ENCODE assay signal across 7 mouse cellular contexts in the genomic region with DNA sequence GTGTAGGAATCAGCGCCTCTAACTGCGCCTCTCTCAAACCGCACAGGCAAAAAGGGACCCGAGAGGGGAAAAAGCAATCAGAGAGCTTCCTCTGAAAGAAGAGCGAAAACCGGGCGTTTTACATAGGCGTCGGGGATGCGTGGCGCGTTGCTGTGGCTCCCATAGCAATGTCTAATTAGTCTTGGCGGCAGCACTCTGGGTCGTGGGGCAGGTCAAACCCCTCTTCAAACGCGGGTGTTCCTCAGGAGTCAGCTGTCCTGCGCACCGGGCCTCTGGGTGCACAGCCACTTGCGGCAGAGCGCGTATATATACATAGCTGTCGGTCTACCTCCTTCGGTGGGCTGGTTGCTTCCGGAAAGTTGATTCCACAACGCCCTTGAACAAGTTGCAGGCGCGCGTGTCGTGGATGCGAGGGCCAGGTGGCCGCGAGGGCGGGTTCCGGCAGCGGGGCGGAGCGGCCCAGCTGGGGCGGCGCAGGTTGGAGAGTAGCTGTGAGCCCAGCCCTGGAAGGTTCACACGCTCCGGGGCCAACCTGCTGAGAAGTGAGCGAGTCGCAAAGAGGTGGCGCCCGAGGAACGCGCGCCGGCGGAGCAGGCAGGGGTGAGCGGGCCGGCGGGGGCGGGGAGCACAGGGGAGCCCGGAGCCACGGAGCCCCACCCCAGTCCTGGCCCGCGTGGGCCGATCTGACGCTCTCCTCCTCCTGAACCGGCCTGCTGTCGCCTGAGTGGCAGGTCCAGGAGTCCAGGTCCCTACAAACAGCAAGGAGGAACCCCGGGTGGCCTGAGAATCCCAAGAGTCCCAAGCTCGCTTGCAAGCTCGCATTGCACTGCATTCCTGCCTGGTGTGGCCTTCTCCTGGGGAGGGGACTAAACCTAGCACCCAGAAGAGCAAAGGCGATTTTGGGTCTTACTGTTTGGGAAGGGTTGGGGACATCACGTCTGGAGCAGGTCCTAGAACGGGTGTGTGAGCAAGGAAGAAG. TPM values are rescaled to one million over a fixed set of nuclear protein-coding genes. Genes with fewer than 3 reads are reported as not detected.
A peak's percentile ranks its signal among the peaks of the same experiment; 100 is the strongest.
DNase-seq lines count a peak whose midpoint lies in the region; ATAC-seq and TF ChIP-seq lines count a peak whose summit lies in the region.

A gene (minus strand): TSS at position 597 of the 979 bp plus-strand sequence.

- H3K9ac ChIP-seq in heart, embryonic 12.5 days, result peak within 1 kb of the TSS; percentile 53
- peak within 1 kb of the TSS; percentile 6; the same call in 1 of the 2 replicates for H3K9ac ChIP-seq in kidney, embryonic 15.5 days
- H3K9ac ChIP-seq in liver, embryonic 13.5 days, result no peak within 1 kb of the TSS
- peak within 1 kb of the TSS; percentile 26; the same call in 1 of the 2 replicates for H3K9ac ChIP-seq in neural tube, embryonic 11.5 days (ENCODE audit: low read length)

- peak; percentile 68 for DNase-seq in brain, embryonic 14.5 days (ENCODE audit: low read depth)
- no peak for DNase-seq in liver, embryonic 13.5 days
- peak; percentile 66 for DNase-seq in neural tube, embryonic 11.5 days (ENCODE audit: low spot score)
- peak; percentile 10 for DNase-seq in thymus, postnatal 0 days (ENCODE audit: low spot score)

- H3K36me3 ChIP-seq in heart, embryonic 12.5 days, result no peaks in the 10 kb centered on the region
- H3K36me3 ChIP-seq in kidney, embryonic 15.5 days, result no peaks in the 10 kb centered on the region
- H3K36me3 ChIP-seq in liver, embryonic 13.5 days, result no peaks in the 10 kb centered on the region
- H3K36me3 ChIP-seq in neural tube, embryonic 11.5 days (ENCODE audit: control insufficient read depth, insufficient read depth, low read length), result no peaks in the 10 kb centered on the region

- H3K4me3 ChIP-seq in embryonic fibroblast, embryonic 13.5 days (ENCODE audit: insufficient read depth, low read length), result peak within 1 kb of the TSS; percentile 44
- peak within 1 kb of the TSS; percentile 58 for H3K4me3 ChIP-seq in heart, embryonic 12.5 days
- peak within 1 kb of the TSS; percentile 49 for H3K4me3 ChIP-seq in kidney, embryonic 15.5 days (replicated peaks)
- H3K4me3 ChIP-seq in liver, embryonic 13.5 days (replicated peaks), result peak within 1 kb of the TSS; percentile 40
- peak within 1 kb of the TSS; percentile 48 for H3K4me3 ChIP-seq in neural tube, embryonic 11.5 days (ENCODE audit: low read depth, low read length)

- no peak for TF ChIP-seq CTCF in brain, embryonic 14.5 days (IDR thresholded peaks at IDR 0.05; ENCODE audit: borderline replicate concordance, extremely low read depth, insufficient read depth, insufficient read length)
- no peak for TF ChIP-seq CTCF in embryonic fibroblast, embryonic 13.5 days (IDR thresholded peaks at IDR 0.05; ENCODE audit: borderline replicate concordance, insufficient read depth, low read length)

- H3K27ac ChIP-seq in embryonic fibroblast, embryonic 13.5 days (ENCODE audit: insufficient read depth, low read length), result no peak within 1 kb of the TSS
- no peak within 1 kb of the TSS for H3K27ac ChIP-seq in heart, embryonic 12.5 days (ENCODE audit: poor library complexity, severe bottlenecking)
- H3K27ac ChIP-seq in kidney, embryonic 15.5 days, result no peak within 1 kb of the TSS
- no peak within 1 kb of the TSS for H3K27ac ChIP-seq in liver, embryonic 13.5 days
- H3K27ac ChIP-seq in neural tube, embryonic 11.5 days (ENCODE audit: low read depth, low read length), result no peak within 1 kb of the TSS

- no peak for TF ChIP-seq POLR2A in brain, embryonic 14.5 days (IDR thresholded peaks at IDR 0.05; ENCODE audit: borderline replicate concordance, extremely low read depth, insufficient read depth, insufficient read length, poor library complexity, severe bottlenecking)
- TF ChIP-seq POLR2A in embryonic fibroblast, embryonic 13.5 days (IDR thresholded peaks at IDR 0.05; ENCODE audit: low read depth, low read length), result no peak

- ATAC-seq in heart, embryonic 12.5 days (ENCODE audit: insufficient number of reproducible peaks, low FRiP score), result peak; percentile 79
- ATAC-seq in kidney, embryonic 15.5 days (replicated peaks; ENCODE audit: low FRiP score), result peak; percentile 90
- ATAC-seq in liver, embryonic 13.5 days (ENCODE audit: low read depth), result 0 out of 2 replicates have a peak, but pooled peaks have one; percentile 31
- peak; percentile 82 for ATAC-seq in neural tube, embryonic 11.5 days (ENCODE audit: insufficient read depth, low FRiP score, low TSS enrichment)

- peak within 1 kb of the TSS; percentile 97 for H3K4me2 ChIP-seq in heart, embryonic 12.5 days
- peak within 1 kb of the TSS; percentile 90 for H3K4me2 ChIP-seq in kidney, embryonic 15.5 days
- peak within 1 kb of the TSS; percentile 55 for H3K4me2 ChIP-seq in liver, embryonic 13.5 days
- peak within 1 kb of the TSS; percentile 88 for H3K4me2 ChIP-seq in neural tube, embryonic 11.5 days (ENCODE audit: low read depth)

- peaks cover 68% of the 10 kb centered on the region for H3K27me3 ChIP-seq in heart, embryonic 12.5 days (replicated peaks)
- peaks cover 80% of the 10 kb centered on the region for H3K27me3 ChIP-seq in kidney, embryonic 15.5 days
- H3K27me3 ChIP-seq in liver, embryonic 13.5 days, result peaks cover 73% of the 10 kb centered on the region
- H3K27me3 ChIP-seq in neural tube, embryonic 11.5 days (ENCODE audit: control insufficient read depth, insufficient read depth, low read length), result peaks cover 37% of the 10 kb centered on the region

- H3K9me3 ChIP-seq in heart, embryonic 12.5 days (replicated peaks), result no peaks in the 10 kb centered on the region
- H3K9me3 ChIP-seq in kidney, embryonic 15.5 days (replicated peaks), result no peaks in the 10 kb centered on the region
- H3K9me3 ChIP-seq in liver, embryonic 13.5 days (replicated peaks), result no peaks in the 10 kb centered on the region
- no peaks in the 10 kb centered on the region for H3K9me3 ChIP-seq in neural tube, embryonic 11.5 days (ENCODE audit: control insufficient read depth, low read length)

- H3K4me1 ChIP-seq in embryonic fibroblast, embryonic 13.5 days (ENCODE audit: control insufficient read depth, insufficient read depth, low read length), result 0 out of 2 replicates have a peak, but pooled peaks cover 2% of the 10 kb centered on the region
- H3K4me1 ChIP-seq in heart, embryonic 12.5 days (replicated peaks), result peaks cover 9% of the 10 kb centered on the region
- H3K4me1 ChIP-seq in kidney, embryonic 15.5 days, result peaks cover 21% of the 10 kb centered on the region
- no peaks in the 10 kb centered on the region for H3K4me1 ChIP-seq in liver, embryonic 13.5 days (replicated peaks)
- 0 out of 2 replicates have a peak, but pooled peaks cover 4% of the 10 kb centered on the region for H3K4me1 ChIP-seq in neural tube, embryonic 11.5 days (ENCODE audit: control insufficient read depth, insufficient read depth, low read length)

- under 1% methylated on average over 68 of the region's 68 CpGs for WGBS in heart, embryonic 12.5 days
- 1% methylated on average over 68 of the region's 68 CpGs for WGBS in kidney, embryonic 15.5 days
- 2% methylated on average over 68 of the region's 68 CpGs for WGBS in liver, embryonic 13.5 days (ENCODE audit: insufficient replicate concordance)
- WGBS in neural tube, embryonic 11.5 days, result under 1% methylated on average over 65 of the region's 68 CpGs

RNA-seq across cellular contexts. Expression of the gene that starts here (rescaled TPM):
- polyA plus RNA-seq in brain, embryonic 14.5 days (2012; rRNA removed), result 1.6 and 3.2 TPM in 2 replicates
- polyA plus RNA-seq in embryonic fibroblast, embryonic 13.5 days (2011; ENCODE audit: insufficient read length, low read depth, missing spikeins), result 0.42 and 0.81 TPM in 2 replicates
- polyA plus RNA-seq in heart, embryonic 12.5 days (2016; fragmentation: Nextera tagmentation; extraction: Ambion mirVana), result 5.5 and 5.8 TPM in 2 replicates
- 1.2 and 1.4 TPM in 2 replicates for polyA plus RNA-seq in kidney, embryonic 15.5 days (2015; fragmentation: Nextera tagmentation; extraction: Ambion mirVana)
- 0.07 TPM in 1 of 2 replicates, not detected in the other for polyA plus RNA-seq in liver, embryonic 13.5 days (2015; fragmentation: Nextera tagmentation; extraction: Ambion mirVana)
- polyA plus RNA-seq in neural tube, embryonic 11.5 days (2014; fragmentation: Nextera tagmentation; extraction: Ambion mirVana), result 1.6 and 1.7 TPM in 2 replicates
- 3.1 and 3.3 TPM in 2 replicates for polyA plus RNA-seq in thymus, postnatal 0 days (2015; fragmentation: Nextera tagmentation; extraction: Ambion mirVana)

Comparison
In these comparisons a context has a peak if more than half of its experiments do, and no peak if none do; other contexts are left out.
1. Peak in ATAC-seq, H3K4me3 ChIP-seq and H3K4me2 ChIP-seq in liver, embryonic 13.5 days; RNA of the gene not detected or under 1 TPM.
2. ATAC-seq: peak in every context shown above with its lines; median percentile 90 in kidney, embryonic 15.5 days; 82 in neural tube, embryonic 11.5 days; 79 in heart, embryonic 12.5 days; 31 in liver, embryonic 13.5 days.